Mouse (Mus musculus) gastrocnemius, adult 8-10 months (tissue): ENCODE results near the gene S100a16. TPM values are rescaled to one million over a fixed set of nuclear protein-coding genes. Genes with fewer than 3 reads are reported as not detected.

Experiments
- DNase-seq, 2 experiments: peaks; one replicate each; pipeline ENCODE4 v3.0.0; 2022; ENCODE audit warnings: low spot score in 2 of 2
- total RNA-seq, 4 experiments: library from RNA; stranded (reverse); gene quantifications; 2 replicates each; pipeline ENCODE4 v1.2.4; 2022

The S100a16 gene
- total RNA-seq, 4 experiments from 2014 or later = 50.1 to 57.1 (median 51.9) TPM

DNA sequence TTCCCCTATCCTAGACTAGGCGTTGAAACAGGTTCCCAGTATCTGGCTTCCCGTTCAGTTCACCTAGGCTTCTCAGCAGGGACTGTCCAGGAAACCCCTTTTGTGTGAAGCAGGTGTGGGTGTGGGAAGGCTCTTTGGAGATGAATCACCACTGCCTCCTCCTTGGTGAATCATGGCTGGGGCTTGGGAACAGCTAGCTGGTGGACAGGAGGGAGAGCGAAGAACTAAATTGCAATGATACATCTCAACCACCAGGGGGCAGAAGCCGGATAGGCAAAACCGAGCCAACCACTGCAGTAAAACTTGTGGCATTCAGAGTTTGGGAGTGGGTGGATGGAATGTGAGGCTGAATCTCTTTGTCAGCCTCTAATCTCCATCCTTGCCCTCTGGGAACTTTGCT lies 48.5 kb downstream of the S100a16 start:
- no peak for DNase-seq

DNA sequence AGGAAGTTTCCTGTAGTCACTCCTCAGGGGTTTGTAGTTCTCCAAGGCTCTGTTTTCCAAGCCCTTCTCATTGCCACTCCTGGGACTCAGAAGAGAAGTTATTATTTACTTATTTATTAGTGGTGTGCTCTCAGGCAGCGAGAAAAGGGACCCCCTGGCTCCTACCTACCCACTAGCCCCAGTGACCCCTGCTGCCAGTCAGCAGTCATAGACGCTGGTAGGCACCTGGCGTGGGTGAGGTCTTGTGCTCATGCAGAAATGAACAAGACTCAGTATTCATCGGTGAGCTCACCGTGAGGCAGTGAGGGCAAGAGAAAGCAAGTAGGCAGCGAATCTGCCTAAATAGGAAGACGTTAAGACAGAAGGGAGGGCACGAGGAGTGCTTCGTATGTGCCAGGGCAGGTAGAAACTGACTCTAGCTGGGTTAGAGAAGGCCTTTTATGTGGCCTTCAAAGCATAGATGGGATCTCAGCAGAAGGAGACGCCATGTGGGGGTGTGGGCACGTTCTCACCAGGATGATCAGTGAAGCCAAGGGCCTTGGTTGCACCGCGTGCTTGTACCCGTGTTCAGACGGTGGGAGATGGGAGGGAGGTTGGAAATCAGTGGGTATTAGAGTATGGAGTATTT lies 49.1 kb downstream of the S100a16 start:
- DNase-seq = no peak

DNA sequence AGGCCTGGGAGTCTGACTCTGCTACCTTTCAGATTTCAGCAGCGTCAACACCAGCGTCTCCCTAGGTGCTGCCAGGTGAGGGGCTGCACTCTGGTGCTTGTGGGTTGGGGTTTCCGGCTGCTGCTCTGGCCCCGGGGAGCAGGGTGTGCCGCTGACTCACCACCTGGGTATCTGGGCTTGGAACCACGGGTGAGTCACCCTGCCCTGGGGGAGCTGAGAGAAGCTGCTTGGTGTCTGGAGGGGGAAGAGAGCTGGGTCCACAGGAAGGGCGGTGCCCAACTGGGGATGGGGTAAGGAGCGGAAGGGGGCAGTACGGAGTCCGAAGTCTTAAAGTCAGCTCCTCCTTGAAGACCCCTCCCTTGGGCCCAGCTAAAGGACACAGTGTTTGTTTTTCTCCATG lies 49.9 kb downstream of the S100a16 start:
- peak; percentile 75 to 81 for DNase-seq

DNA sequence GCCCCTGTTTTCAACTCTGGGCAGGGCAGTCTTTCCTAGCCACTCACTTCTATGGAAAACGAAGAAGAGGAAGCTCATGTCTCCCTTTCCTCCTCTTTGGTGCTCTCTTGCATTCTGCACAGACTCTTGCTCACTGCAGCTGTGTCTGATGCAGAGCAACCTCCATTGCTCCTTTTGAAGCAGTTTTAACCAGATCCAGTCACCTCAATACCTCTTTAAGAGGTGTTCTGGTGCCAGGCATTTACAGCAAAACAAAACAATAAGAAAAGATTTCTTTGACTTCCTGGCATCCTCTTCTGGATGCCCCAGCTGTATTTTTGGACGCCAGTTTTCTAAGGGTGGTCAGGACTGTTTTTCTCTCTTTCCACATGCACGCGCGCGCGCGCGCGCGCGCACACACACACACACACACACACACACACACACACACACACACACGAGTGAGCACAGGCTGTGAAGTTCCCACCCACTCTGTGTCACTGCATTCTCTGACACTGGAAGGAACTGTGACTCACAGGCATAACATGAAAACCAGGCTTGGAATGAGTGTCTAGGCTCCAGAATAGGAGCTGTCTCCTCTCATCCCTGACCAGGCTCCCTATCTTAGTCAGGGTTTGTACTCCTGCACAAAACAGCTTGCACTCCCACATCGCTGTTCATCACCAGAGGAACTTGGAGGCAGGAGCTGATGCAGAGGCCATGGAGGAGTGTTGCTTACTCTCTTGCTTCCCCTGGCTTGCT lies 50.5 kb downstream of the S100a16 start:
- DNase-seq = no peak

DNA sequence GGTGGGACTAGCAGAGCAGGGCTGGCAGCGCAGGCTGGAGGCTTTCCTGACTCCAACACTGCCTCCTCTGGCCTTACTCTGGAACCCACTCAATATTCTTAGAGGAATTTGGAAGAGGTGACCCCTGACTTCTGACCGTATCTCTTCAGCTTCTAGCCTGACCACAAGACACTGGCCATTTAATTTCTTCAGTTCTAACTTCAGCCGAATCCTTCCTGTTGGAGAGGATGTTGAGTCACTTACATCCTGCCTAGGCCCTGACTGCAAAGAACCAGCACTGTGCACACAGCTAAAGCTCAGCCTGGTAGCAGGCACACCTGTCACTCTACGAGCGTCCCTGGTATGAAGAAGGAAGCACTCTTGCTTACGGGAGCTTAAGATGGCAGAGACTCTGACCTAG lies 52.3 kb downstream of the S100a16 start:
- DNase-seq = no peak

DNA sequence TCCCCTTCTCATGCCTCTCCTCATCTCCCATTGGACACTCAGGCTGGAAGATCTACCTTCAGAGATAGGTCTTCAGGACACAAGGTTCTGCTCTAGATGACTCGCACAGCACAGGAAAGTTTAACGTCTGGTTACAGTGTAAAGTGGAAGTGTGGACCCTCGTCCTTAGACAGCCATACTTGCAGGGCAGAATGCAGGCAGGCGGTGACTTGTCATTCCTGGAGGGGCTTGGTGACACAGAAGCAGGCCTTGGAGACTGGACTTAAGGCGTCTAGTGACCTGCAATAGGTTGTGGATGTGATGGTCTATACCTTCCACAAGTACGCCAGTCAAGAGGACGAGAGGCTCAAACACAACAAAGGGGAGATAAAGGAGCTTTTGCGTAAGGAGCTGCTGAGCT lies 52.9 kb downstream of the S100a16 start, which contains the start of gene S100a2:
TSS of gene S100a2 (plus strand) at position 301 of the 400 bp plus-strand sequence.
- no peak for DNase-seq

Other genes with a start within 250 kb of the S100a16 start
- 10 to 100 TPM; 55.0 to 69.8 (median 62.6) TPM for gene Gatad2b, start 244.1 kb upstream of the S100a16 start, total RNA-seq
- 1 to 10 TPM in 2 of 4 experiments, under 1 TPM in 2; 0.65 to 1.1 (median 0.96) TPM for gene Slc27a3, start 147.3 kb upstream of the S100a16 start, total RNA-seq
- gene Ints3, start 103.6 kb upstream of the S100a16 start, total RNA-seq = 10 to 100 TPM; 14.0 to 16.8 (median 14.8) TPM
- 1 to 10 TPM; 3.8 to 6.9 (median 6.1) TPM for gene Npr1, start 71.4 kb upstream of the S100a16 start, total RNA-seq
- gene Ilf2, start 61.1 kb upstream of the S100a16 start, total RNA-seq = 10 to 100 TPM; 24.4 to 33.4 (median 26.9) TPM
- 10 to 100 TPM; 77.7 to 93.9 (median 78.5) TPM for gene Snapin, start 46.2 kb upstream of the S100a16 start, total RNA-seq
- gene Chtop, start 27.8 kb upstream of the S100a16 start, total RNA-seq = 100 to 1,000 TPM; 112 to 117 (median 114) TPM
- gene S100a1, start 22.9 kb upstream of the S100a16 start, total RNA-seq = 100 to 1,000 TPM; 157 to 190 (median 173) TPM
- gene S100a13, start 22.8 kb upstream of the S100a16 start, total RNA-seq = 10 to 100 TPM in 3 of 4 experiments, 1 to 10 TPM in 1; 7.5 to 16.2 (median 11.8) TPM
- not detected for gene S100a14, start 10.4 kb upstream of the S100a16 start, total RNA-seq
- gene S100a3, start 23.3 kb downstream of the S100a16 start, total RNA-seq = not detected
- not detected for gene S100a2, start 53.0 kb downstream of the S100a16 start, total RNA-seq
- gene Gm42674, start 64.7 kb downstream of the S100a16 start, total RNA-seq = not detected
- 10 to 100 TPM in 2 of 4 experiments, 1 to 10 TPM in 2; 4.9 to 29.2 (median 11.3) TPM for gene S100a4, start 66.5 kb downstream of the S100a16 start, total RNA-seq
- 1 to 10 TPM in 2 of 4 experiments, under 1 TPM in 1, not detected in 1; 0.68 to 2.5 (median 2.2) TPM for gene S100a5, start 71.3 kb downstream of the S100a16 start, total RNA-seq
- gene S100a6, start 75.6 kb downstream of the S100a16 start, total RNA-seq = 10 to 100 TPM; 38.3 to 90.6 (median 55.1) TPM
- gene S100a7a, start 116.8 kb downstream of the S100a16 start, total RNA-seq = not detected
- gene S100a8, start 131.7 kb downstream of the S100a16 start, total RNA-seq = under 1 TPM in 2 of 4 experiments, not detected in 2; 0.75 to 0.92 TPM
- not detected for gene S100a9, start 158.5 kb downstream of the S100a16 start, total RNA-seq
- not detected for gene Pglyrp4, start 189.7 kb downstream of the S100a16 start, total RNA-seq
- not detected for gene Gm5849, start 240.6 kb downstream of the S100a16 start, total RNA-seq